Comparison of ENCODE assay signal across 8 mouse cellular contexts in the genomic region with DNA sequence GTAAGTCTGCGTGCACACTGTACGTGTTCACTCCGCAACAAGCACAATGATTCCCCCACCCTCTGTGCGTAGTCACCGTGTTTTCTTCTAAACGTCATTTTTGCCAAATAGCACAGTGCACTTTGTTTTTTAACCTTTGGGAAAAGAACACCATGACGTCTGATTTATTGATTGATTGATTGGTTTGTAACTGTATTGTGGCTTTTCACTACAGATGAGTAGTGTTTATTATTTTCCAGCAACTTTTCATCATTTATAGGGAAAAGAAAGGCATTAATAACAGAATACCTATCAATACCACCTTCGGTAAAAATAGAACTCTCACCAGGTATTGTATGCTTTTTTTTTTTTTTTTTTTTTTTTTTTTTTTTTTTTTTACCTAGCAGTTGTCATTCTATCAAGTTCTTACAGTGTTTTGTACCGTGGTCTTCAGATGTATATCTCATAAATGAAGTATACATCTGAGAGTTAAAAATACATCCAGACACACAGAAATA. TPM values are rescaled to one million over a fixed set of nuclear protein-coding genes. Genes with fewer than 3 reads are reported as not detected.
DNase-seq lines count a peak whose midpoint lies in the region; ATAC-seq and TF ChIP-seq lines count a peak whose summit lies in the region.

No protein-coding gene starts in this region.

- in situ Hi-C loops in ES-E14 (cut with MboI; ENCODE audit: low sequenced_read_pairs in 2 of 2, unreplicated experiment in 2 of 2): no loop called here

- ATAC-seq in heart, embryonic 12.5 days (ENCODE audit: insufficient number of reproducible peaks, low FRiP score): 0 out of 2 replicates have a peak, but pooled peaks have one; percentile 7
- peak; percentile 57; the same call in 1 of the 2 replicates for ATAC-seq in hindbrain, embryonic 11.5 days (ENCODE audit: low FRiP score)

- no peaks in the 10 kb centered on the region for H3K36me3 ChIP-seq in heart, embryonic 12.5 days
- H3K36me3 ChIP-seq in ES-E14 (ENCODE audit: control insufficient read depth, insufficient read depth, low read length, poor library complexity, severe bottlenecking): no peaks in the 10 kb centered on the region
- H3K36me3 ChIP-seq in hindbrain, embryonic 11.5 days (ENCODE audit: control insufficient read depth, insufficient read depth, low read length): no peaks in the 10 kb centered on the region
- no peaks in the 10 kb centered on the region for H3K36me3 ChIP-seq in midbrain, embryonic 10.5 days

- peak overlapping the region; percentile 75 for H3K4me3 ChIP-seq in heart, embryonic 12.5 days
- H3K4me3 ChIP-seq in ES-E14 (ENCODE audit: insufficient read depth in 1 of 2, low read depth in 1 of 2, low read length in 2 of 2, poor library complexity in 1 of 2, severe bottlenecking in 1 of 2): peak overlapping the region; percentile 86 to 99
- peak overlapping the region; percentile 88 for H3K4me3 ChIP-seq in hindbrain, embryonic 11.5 days (ENCODE audit: low read depth, low read length)
- peak overlapping the region; percentile 95 for H3K4me3 ChIP-seq in midbrain, embryonic 10.5 days

- H3K4me2 ChIP-seq in heart, embryonic 12.5 days: peak overlapping the region; percentile 81
- H3K4me2 ChIP-seq in hindbrain, embryonic 11.5 days (replicated peaks; ENCODE audit: low read depth, low read length): peak overlapping the region; percentile 72

- WGBS in heart, embryonic 12.5 days: 16% methylated on average over 9 of the region's 9 CpGs
- WGBS in hindbrain, embryonic 11.5 days: 22% methylated on average over 9 of the region's 9 CpGs
- WGBS in midbrain, embryonic 10.5 days: 20% methylated on average over 9 of the region's 9 CpGs

- no peaks in the 10 kb centered on the region for H3K27me3 ChIP-seq in heart, embryonic 12.5 days (replicated peaks)
- no peaks in the 10 kb centered on the region for H3K27me3 ChIP-seq in hindbrain, embryonic 11.5 days (ENCODE audit: control insufficient read depth, insufficient read depth, low read length)
- peaks cover 8% of the 10 kb centered on the region; the same call in 1 of the 2 replicates for H3K27me3 ChIP-seq in midbrain, embryonic 10.5 days (ENCODE audit: low read depth, poor library complexity, severe bottlenecking)

- H3K27ac ChIP-seq in heart, embryonic 12.5 days (ENCODE audit: poor library complexity, severe bottlenecking): peak overlapping the region; percentile 49; the same call in 1 of the 2 replicates
- no peak overlapping the region for H3K27ac ChIP-seq in ES-E14 (ENCODE audit: insufficient read depth, low read depth, low read length, poor library complexity, severe bottlenecking)
- no peak overlapping the region for H3K27ac ChIP-seq in hindbrain, embryonic 11.5 days (ENCODE audit: low read depth, low read length)
- peak overlapping the region; percentile 88 for H3K27ac ChIP-seq in midbrain, embryonic 10.5 days (replicated peaks)

- H3K4me1 ChIP-seq in heart, embryonic 12.5 days (replicated peaks): peaks cover 7% of the 10 kb centered on the region
- H3K4me1 ChIP-seq in ES-E14 (ENCODE audit: control insufficient read depth in 2 of 2, insufficient read depth in 2 of 2, low read length in 2 of 2, poor library complexity in 1 of 2): peaks cover 0 to 3% of the 10 kb centered on the region in 2 experiments; a peak in 1 of 4 replicates
- no peaks in the 10 kb centered on the region for H3K4me1 ChIP-seq in hindbrain, embryonic 11.5 days (replicated peaks; ENCODE audit: control insufficient read depth, insufficient read depth, low read length)
- peaks cover 12% of the 10 kb centered on the region for H3K4me1 ChIP-seq in midbrain, embryonic 10.5 days

- intact Hi-C loops in heart, postnatal 25 days (cut with DNase I): loop anchor here (10.0 kb wide), 3 partner anchors 452 to 672 kb away; a partner anchor contains a TSS

- no peaks in the 10 kb centered on the region for H3K9me3 ChIP-seq in heart, embryonic 12.5 days (replicated peaks)
- H3K9me3 ChIP-seq in ES-E14 (ENCODE audit: control insufficient read depth, insufficient read depth, low read depth, low read length): no peaks in the 10 kb centered on the region
- H3K9me3 ChIP-seq in hindbrain, embryonic 11.5 days (ENCODE audit: control insufficient read depth, low read length): no peaks in the 10 kb centered on the region
- H3K9me3 ChIP-seq in midbrain, embryonic 10.5 days (replicated peaks): no peaks in the 10 kb centered on the region

- no peak for DNase-seq in heart, postnatal 25 days (ENCODE audit: low spot score)
- DNase-seq in ES-E14 (ENCODE audit: low read depth, low spot score): no peak
- DNase-seq in hindbrain, embryonic 11.5 days (ENCODE audit: low spot score): no peak
- no peak for DNase-seq in midbrain, embryonic 10.5 days (ENCODE audit: low spot score)
- no peak for DNase-seq in yolk sac, embryonic 10.5 days (ENCODE audit: low spot score)
- no peak for DNase-seq in ovary, adult 18-20 months (ENCODE audit: low spot score)
- no peak for DNase-seq in urinary bladder, postnatal 14 days (ENCODE audit: low spot score)

- peak overlapping the region; percentile 65 for H3K9ac ChIP-seq in heart, embryonic 12.5 days
- H3K9ac ChIP-seq in ES-E14 (ENCODE audit: insufficient read depth, low read depth, low read length, poor library complexity, severe bottlenecking): peak overlapping the region; percentile 56; the same call in 1 of the 2 replicates
- no peak overlapping the region; the same call in 1 of the 2 replicates for H3K9ac ChIP-seq in hindbrain, embryonic 11.5 days (ENCODE audit: low read depth, low read length)

TF ChIP-seq in ES-E14, 5 proteins besides CTCF, POLR2A, EP300 and RAD21:
- peak; percentile 67 for TF ChIP-seq ZNF384 (IDR thresholded peaks at IDR 0.05; ENCODE audit: low read depth, low read length)
- no peak for TF ChIP-seq HCFC1 (IDR thresholded peaks at IDR 0.05; ENCODE audit: borderline replicate concordance, insufficient read depth, low read length)
- no peak for TF ChIP-seq ZC3H11A (IDR thresholded peaks at IDR 0.05; ENCODE audit: borderline replicate concordance, low read depth, low read length)

RNA-seq across cellular contexts. Expression of a gene that starts 0.6 kb away (rescaled TPM):
- polyA plus RNA-seq in heart, embryonic 12.5 days (2016; fragmentation: Nextera tagmentation; extraction: Ambion mirVana): 17.0 and 19.1 TPM in 2 replicates
- total RNA-seq in heart, postnatal 25 days (2021): 10 to 100 TPM; 20.6 to 23.3 TPM
- 7.1 and 8.6 TPM in 2 replicates for total RNA-seq in ES-E14 (2012; rRNA removed)
- polyA plus RNA-seq in hindbrain, embryonic 11.5 days (2014; fragmentation: Nextera tagmentation; extraction: Ambion mirVana): 23.4 and 29.0 TPM in 2 replicates
- polyA plus RNA-seq in midbrain, embryonic 10.5 days (2016; fragmentation: Nextera tagmentation; extraction: Ambion mirVana): 19.5 and 22.6 TPM in 2 replicates

Comparison
In these comparisons a context has a peak if more than half of its experiments do, and no peak if none do; other contexts are left out.
1. H3K27ac ChIP-seq: peak in heart, embryonic 12.5 days (single experiment) and midbrain, embryonic 10.5 days (single experiment); none in ES-E14 (single experiment) and hindbrain, embryonic 11.5 days (single experiment).
2. Peak in every context shown above with its lines, with median percentiles within 50 percentile points of each other: H3K4me3 ChIP-seq.